Mouse (Mus musculus): ENCODE results near the gene Pcp4l1. TPM values are rescaled to one million over a fixed set of nuclear protein-coding genes. Genes with fewer than 3 reads are reported as not detected.
"Not testable (repeated sequence)": the region's sequence is repeated elsewhere in the genome, so short reads cannot be mapped to it uniquely, and the experiment has no call there.

The Pcp4l1 gene
- total RNA-seq, 2 experiments from 2014 or later: 180 to 188 TPM

DNA sequence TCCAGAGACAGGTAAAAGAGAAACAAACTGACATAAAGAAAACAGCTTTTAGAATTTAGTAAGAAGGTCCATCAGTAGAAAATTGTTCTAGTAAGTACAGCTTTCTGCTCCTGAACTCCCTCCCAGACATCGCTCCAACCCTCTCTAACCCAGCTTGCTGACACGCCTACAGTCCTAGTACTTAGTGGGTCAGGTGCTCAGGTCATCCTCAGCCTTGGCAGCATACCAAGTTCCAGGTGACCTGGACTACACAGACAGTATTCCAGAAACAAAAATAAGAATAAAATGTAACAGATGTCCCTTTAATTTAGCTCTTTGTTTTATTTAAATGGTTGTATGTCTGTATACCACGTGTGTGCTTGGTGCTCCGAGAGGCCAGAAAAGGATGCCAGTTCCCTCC, 44.1 kb downstream of the Pcp4l1 start:
- intact Hi-C loops (cut with DNase I): no loop called here
- no peak for DNase-seq

DNA sequence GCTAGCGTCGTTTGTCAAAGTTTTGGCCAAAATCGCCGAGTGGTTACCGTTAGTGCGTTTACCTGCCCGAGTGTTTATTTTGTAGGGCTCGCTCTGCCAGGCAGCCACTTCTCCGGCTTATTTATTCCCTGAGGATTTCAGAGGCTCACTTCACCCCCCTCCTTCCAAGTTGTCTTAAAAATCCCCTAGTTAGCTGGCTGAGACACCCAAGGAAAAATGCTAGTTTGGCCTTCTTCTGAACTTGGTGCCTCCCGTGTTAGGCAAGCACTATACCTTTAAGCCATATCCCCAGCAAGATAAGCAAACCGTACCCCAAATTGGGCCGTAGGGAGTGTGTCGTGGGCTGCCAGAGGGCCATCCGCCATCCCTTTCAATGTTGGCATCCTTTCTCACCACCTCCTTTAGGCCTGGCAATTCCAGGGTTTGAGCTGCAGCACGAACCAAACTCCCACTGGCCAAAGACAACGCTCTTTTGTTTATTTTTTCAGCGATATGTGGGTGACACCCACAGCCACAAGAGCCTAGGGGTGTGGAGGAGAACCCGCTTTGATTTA, 45.2 kb downstream of the Pcp4l1 start:
- peak; percentile 19 to 28 for DNase-seq
- intact Hi-C loops (cut with DNase I): no loop called here

DNA sequence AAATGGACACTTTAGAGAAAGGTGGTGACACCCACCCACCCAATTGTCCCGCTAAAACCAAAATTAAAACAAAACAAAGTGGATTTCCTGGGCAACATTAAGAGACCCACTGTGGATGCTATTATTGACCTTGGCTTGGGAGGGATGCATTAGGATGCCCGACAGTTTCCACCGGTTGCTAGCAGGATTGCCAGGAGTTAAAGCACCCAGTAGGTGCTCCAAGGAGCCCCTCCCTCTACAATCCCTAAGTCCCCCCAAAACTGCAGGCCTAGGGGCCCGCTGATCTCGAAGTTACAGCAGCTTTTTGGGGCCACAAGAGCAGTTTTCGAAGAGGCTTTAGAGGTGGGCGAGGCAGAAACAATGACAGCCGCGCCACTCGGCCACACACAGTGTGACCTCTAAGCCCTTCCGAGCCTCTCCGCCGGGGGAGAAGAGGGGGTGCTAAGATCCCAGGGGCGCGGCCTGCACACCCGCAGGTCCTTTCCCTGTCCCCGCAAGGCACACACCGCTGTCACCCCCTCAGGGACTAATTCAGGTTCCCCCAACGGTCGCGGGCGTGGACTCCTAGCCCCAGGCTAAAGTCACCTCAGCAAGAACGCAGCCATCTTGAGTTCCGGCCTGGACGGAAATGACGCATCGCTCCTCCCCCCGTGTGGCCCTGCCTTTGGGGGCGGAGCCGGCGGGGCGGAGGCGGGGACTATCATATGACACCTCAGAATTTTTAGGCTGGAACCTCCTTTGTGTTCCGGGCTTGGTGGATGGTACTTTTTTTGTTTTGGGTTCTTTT, 45.9 kb downstream of the Pcp4l1 start, which contains the start of the genes Sdhc and Mpz:
TSS of gene Sdhc (minus strand) at position 630 of the 787 bp plus-strand sequence.
TSS of gene Mpz (plus strand) at position 738 of the 787 bp plus-strand sequence.
- DNase-seq: peak; percentile 95 to 97
- intact Hi-C loops (cut with DNase I): no loop called here

DNA sequence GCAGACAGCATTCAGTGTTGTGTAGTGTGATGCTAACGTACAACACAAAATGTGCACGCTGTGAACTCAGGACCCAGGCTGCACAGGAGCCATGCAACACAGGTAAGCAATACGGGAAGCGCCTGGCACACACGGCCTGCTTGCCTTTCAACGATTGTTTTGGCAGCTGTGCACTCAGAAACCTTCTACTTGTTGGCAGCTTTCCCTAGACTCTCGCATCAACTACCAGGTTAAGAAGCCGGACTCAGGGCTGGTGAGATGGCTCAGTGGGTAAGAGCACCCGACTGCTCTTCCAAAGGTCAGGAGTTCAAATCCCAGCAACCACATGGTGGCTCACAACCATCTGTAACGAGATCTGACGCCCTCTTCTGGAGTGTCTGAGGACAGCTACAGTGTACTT, 53.1 kb downstream of the Pcp4l1 start:
- DNase-seq: not testable (repeated sequence)

DNA sequence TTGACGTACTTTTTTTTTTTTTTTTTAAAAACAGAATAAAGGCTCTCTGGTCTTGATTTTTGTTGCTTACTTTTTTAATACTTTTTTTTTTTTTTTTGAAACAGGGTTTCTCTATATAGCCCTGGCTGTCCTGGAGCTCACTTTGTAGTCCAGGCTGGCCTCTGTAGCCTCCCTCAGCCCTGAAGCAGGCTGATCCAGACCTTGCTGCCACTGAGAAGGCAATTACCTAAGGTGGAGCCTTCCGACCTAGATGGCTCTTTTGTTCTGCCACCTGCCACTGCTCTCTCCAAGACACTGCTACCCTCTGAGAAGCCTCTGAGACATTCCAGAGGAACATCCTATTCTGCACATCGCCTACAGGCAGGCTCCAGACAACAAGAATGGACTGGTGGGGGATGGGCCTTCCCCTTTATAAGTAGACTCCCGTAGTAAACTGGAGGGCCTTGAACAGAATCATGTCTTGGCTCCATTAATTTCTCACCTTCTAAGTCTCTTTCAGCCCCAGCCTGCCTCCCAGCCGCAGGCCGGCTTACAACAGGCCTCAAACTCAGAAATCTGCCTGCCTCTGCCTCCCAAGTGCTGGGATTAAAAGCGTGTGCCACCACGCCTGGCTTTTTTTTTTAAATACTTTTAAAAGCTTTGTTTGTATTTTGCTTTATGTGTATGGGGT, 58.4 kb downstream of the Pcp4l1 start:
- DNase-seq; intact Hi-C loops (cut with DNase I): not testable (repeated sequence)

More for the DNA sequence above, 53.1 kb downstream of the Pcp4l1 start:
- intact Hi-C loops (cut with DNase I): not testable (repeated sequence)

DNA sequence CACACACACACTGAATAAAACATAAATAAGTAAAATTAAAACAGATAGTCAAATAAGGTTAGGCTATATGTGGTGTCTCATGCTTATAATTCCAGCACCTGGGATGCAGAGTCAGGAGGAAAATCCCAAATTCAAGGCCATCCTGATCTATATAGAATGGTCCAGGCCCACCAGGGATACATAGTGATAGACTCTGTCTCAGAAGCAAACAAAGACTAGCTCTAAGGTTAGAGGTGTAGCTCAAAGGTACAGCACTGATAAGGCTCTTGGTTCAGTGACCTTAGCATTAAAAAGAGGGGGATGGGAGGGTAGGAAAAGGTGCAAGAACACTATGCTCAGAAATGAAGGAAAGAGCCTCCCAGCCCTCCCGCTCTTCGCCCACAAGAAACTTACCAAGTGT, 60.5 kb downstream of the Pcp4l1 start:
- intact Hi-C loops (cut with DNase I): no loop called here
- no peak for DNase-seq

DNA sequence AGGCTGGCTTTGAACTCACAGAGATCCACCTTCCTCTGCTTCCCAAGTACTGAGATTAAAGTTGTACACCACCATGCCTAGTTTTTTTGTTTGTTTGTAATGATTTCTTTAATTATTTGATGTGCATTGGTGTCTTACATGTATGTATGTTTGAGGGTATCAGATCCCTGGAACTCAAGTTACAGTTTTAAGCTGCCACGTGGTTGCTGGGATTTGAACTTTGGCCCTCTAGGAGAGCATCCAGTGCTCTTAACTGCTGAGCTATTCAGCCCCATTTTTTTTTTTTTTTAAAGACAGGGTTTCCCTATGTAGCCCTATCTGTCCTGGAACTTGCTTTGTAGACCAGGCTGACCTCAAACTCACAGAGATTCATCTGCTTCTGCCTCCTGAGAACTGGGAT, 65.1 kb downstream of the Pcp4l1 start:
- DNase-seq: no peak
- intact Hi-C loops (cut with DNase I): no loop called here

DNA sequence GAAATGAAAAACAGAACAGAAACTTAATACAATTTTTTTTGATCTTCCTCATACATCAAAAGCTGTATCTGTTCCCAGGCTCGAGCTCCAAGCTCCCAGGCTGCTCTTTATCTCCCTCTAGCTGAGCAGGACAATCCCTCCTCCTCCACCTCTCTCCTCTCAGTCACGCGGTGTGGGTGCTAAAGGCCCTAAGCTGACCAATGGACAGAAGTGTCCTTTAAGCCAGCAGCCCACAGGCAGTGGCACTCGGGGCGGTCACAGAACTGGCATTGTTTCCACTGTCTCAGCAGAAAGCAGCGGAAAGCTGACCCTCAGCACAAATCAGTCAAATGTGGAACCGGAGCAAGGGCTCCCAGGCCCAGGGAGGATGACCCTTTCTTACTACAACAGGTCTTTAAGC, 66.8 kb downstream of the Pcp4l1 start:
- DNase-seq: peak; percentile 28
- intact Hi-C loops (cut with DNase I): no loop called here

DNA sequence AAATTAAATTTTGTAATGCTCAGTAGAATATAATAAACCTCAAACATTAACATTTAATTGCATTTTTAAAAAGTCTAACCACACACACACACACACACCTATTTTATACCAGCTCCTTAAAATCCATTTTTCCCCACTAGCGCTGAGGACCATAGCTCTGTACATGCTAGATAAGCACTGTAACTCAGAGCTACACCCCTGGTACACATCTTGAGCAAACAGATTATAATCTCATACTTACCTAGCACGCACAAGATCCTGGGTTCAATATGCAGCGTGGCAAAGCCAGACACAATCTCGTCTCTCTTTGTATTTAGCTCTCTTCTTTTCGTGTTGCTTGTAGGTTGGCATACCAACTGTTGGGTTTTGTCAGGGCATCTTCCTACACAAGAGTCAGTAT, 71.7 kb downstream of the Pcp4l1 start:
- no peak for DNase-seq
- intact Hi-C loops (cut with DNase I): no loop called here

Other genes with a start within 250 kb of the Pcp4l1 start
- gene Fcgr2b, start 219.7 kb downstream of the Pcp4l1 start, total RNA-seq (2021): 1 to 10 TPM; 5.2 to 6.0 TPM
- under 1 TPM; 0.22 to 0.29 TPM for gene Fcgr4, start 177.3 kb downstream of the Pcp4l1 start, total RNA-seq (2021)
- 10 to 100 TPM; 11.8 to 11.9 TPM for gene Fcgr3, start 131.3 kb downstream of the Pcp4l1 start, total RNA-seq (2021)
- 1 to 10 TPM in 1 of 2 experiments, under 1 TPM in 1; 1.00 to 2.1 TPM for gene Cfap126, start 82.3 kb downstream of the Pcp4l1 start, total RNA-seq (2021)
- 1,000 to 10,000 TPM; 1,008 to 1,038 TPM for gene Sdhc, start 45.7 kb downstream of the Pcp4l1 start, total RNA-seq (2021)
- gene Mpz, start 45.6 kb downstream of the Pcp4l1 start, total RNA-seq (2021): 10 to 100 TPM in 1 of 2 experiments, not detected in 1; 18.9 TPM
- under 1 TPM in 1 of 2 experiments, not detected in 1; 0.14 TPM for gene Nr1i3, start 17.7 kb upstream of the Pcp4l1 start, total RNA-seq (2021)
- 10 to 100 TPM; 86.2 to 92.8 TPM for gene Tomm40l, start 26.2 kb upstream of the Pcp4l1 start, total RNA-seq (2021)
- 1 to 10 TPM; 1.6 to 4.0 TPM for gene Apoa2, start 28.8 kb upstream of the Pcp4l1 start, total RNA-seq (2021)
- gene Fcer1g, start 38.1 kb upstream of the Pcp4l1 start, total RNA-seq (2021): 10 to 100 TPM; 10.2 to 11.6 TPM
- 1 to 10 TPM; 2.9 to 3.6 TPM for gene Adamts4, start 54.2 kb upstream of the Pcp4l1 start, total RNA-seq (2021)
- gene Ndufs2, start 55.1 kb upstream of the Pcp4l1 start, total RNA-seq (2021): 1,000 to 10,000 TPM; 1,236 to 1,272 TPM
- 10 to 100 TPM; 19.5 to 25.7 TPM for gene B4galt3, start 74.1 kb upstream of the Pcp4l1 start, total RNA-seq (2021)
- 10 to 100 TPM; 16.4 to 21.3 TPM for gene Ppox, start 84.9 kb upstream of the Pcp4l1 start, total RNA-seq (2021)
- gene Usp21, start 91.7 kb upstream of the Pcp4l1 start, total RNA-seq (2021): 10 to 100 TPM; 20.0 to 22.4 TPM
- 10 to 100 TPM; 82.9 to 88.2 TPM for gene Ufc1, start 98.8 kb upstream of the Pcp4l1 start, total RNA-seq (2021)
- gene Dedd, start 132.9 kb upstream of the Pcp4l1 start, total RNA-seq (2021): 10 to 100 TPM; 24.4 to 25.9 TPM
- gene Nit1, start 149.4 kb upstream of the Pcp4l1 start, total RNA-seq (2021): 10 to 100 TPM; 20.0 to 24.6 TPM
- 10 to 100 TPM; 63.7 to 74.3 TPM for gene Pfdn2, start 149.4 kb upstream of the Pcp4l1 start, total RNA-seq (2021)
- gene Klhdc9, start 164.5 kb upstream of the Pcp4l1 start, total RNA-seq (2021): under 1 TPM in 1 of 2 experiments, not detected in 1; 0.17 TPM
- under 1 TPM; 0.14 to 0.15 TPM for gene Nectin4, start 173.8 kb upstream of the Pcp4l1 start, total RNA-seq (2021)
- gene Arhgap30, start 192.7 kb upstream of the Pcp4l1 start, total RNA-seq (2021): 1 to 10 TPM; 2.3 to 4.5 TPM
- gene Usf1, start 215.0 kb upstream of the Pcp4l1 start, total RNA-seq (2021): 10 to 100 TPM; 42.3 to 46.1 TPM
- gene Tstd1, start 222.6 kb upstream of the Pcp4l1 start, total RNA-seq (2021): 1 to 10 TPM; 2.2 to 2.5 TPM
- gene F11r, start 241.3 kb upstream of the Pcp4l1 start, total RNA-seq (2021): 10 to 100 TPM; 46.3 to 48.9 TPM